Mouse (Mus musculus): ENCODE data around the gene Hoxd4.

DNA sequence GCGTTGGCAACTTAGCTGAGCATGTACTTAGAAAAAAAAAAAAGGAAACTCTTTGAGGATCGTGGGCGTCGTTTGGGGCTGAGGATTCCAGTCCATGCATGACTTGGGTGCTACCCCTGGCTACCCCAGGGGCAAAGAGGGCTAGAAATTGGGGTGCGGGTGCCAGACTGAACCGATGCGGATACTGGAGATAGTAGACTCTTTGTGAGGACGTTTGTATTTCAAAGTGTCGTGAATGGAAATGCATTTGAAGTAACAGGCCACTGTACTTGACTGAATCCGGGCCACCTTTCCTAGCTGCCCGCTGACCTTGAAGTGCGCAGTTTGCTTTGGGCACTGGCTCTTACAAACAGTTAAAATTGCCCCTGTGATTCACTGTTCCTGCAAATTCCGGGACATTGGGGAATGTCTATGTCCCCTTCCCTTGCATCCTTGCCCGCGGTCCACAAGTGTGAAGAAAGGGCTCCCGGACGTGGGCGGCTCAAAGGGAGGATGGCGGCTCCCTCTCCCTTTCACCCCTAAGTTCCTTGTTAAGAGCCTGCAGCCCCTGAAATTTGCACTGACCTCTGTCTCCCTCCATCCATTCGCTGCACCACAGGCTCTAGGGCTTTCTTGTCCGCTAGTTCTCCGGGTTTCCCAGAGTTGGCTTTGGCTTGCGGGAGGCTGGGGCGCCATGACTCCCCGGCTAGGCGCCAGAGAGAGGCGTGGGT is 24.6 kb upstream of the Hoxd4 start:
- TF ChIP-seq CTCF (IDR thresholded peaks at IDR 0.05; ENCODE audit: control insufficient read depth, insufficient read depth, low read length) (no peak), POLR2A (IDR thresholded peaks at IDR 0.05; ENCODE audit: borderline replicate concordance, control insufficient read depth, low read depth, low read length) (no peak)
